Mouse (Mus musculus): ENCODE measurements around the gene Tmco5.
A peak's percentile ranks its signal among the peaks of the same experiment; 100 is the strongest.
"Not testable (repeated sequence)": the region's sequence is repeated elsewhere in the genome, so short reads cannot be mapped to it uniquely, and the experiment has no call there.

The Tmco5 gene

GRCm38 (mm10) chr2:116923684-116924083 lies 45.2 kb downstream of the Tmco5 start:
- DNase-seq: no peak

GRCm38 (mm10) chr2:116924292-116924691 lies 45.8 kb downstream of the Tmco5 start:
- DNase-seq: no peak

- no peak for DNase-seq
Measured at GRCm38 (mm10) chr2:116925230-116925629, 46.7 kb downstream of the Tmco5 start.

GRCm38 (mm10) chr2:116932218-116932617 lies 53.7 kb downstream of the Tmco5 start:
- DNase-seq: peak; percentile 24

GRCm38 (mm10) chr2:116934236-116934635 lies 55.7 kb downstream of the Tmco5 start:
- DNase-seq: not testable (repeated sequence)

GRCm38 (mm10) chr2:116934776-116935175 lies 56.3 kb downstream of the Tmco5 start:
- no peak for DNase-seq

GRCm38 (mm10) chr2:116936371-116936770 lies 57.9 kb downstream of the Tmco5 start:
- DNase-seq: no peak

GRCm38 (mm10) chr2:116937166-116937565 lies 58.7 kb downstream of the Tmco5 start:
- DNase-seq: no peak

- no peak for DNase-seq
Measured at GRCm38 (mm10) chr2:116941816-116942215, 63.3 kb downstream of the Tmco5 start.

Data from kidney, postnatal 10 days (tissue).